Mouse (Mus musculus) forebrain, embryonic 10.5 days (tissue): ENCODE data around the gene Wdr75. TPM values are rescaled to one million over a fixed set of nuclear protein-coding genes. Genes with fewer than 3 reads are reported as not detected.

ENCODE experiments used
- DNase-seq: peaks from one replicate; pipeline ENCODE4 v3.0.0-alpha.2; 2017; ENCODE audit warnings: low spot score; ENCODE audit errors: extremely low spot score
- H3K27ac ChIP-seq: fragments of 300-500 bp; sonication (generic); 2 replicates; pipeline ENCODE4 v1.5.1; 2016; ENCODE audit warnings: mild to moderate bottlenecking
- H3K27me3 ChIP-seq: fragments of 300-500 bp; sonication (generic); 2 replicates; pipeline ENCODE4 v1.6.1; 2016; ENCODE audit warnings: mild to moderate bottlenecking; ENCODE audit not compliant: poor library complexity, severe bottlenecking
- H3K36me3 ChIP-seq: fragments of 300-500 bp; sonication (generic); replicated peaks from 2 replicates; pipeline ENCODE4 v1.6.1; 2016; ENCODE audit warnings: mild to moderate bottlenecking, moderate library complexity
- H3K4me1 ChIP-seq: fragments of 300-500 bp; sonication (generic); 2 replicates; pipeline ENCODE4 v1.6.1; 2016
- H3K4me3 ChIP-seq: fragments of 300-500 bp; sonication (generic); 2 replicates; pipeline ENCODE4 v1.5.1; 2016; ENCODE audit warnings: mild to moderate bottlenecking, moderate library complexity
- H3K9me3 ChIP-seq: fragments of 300-500 bp; sonication (generic); 2 replicates; pipeline ENCODE4 v1.6.1; 2016; ENCODE audit warnings: mild to moderate bottlenecking, moderate library complexity
- WGBS: fragments of 180-500 bp; shearing (Covaris S2); methylation state at CpG from one replicate; pipeline ENCODE4 v1.1.7; 2016; 5-methylcytosine and 5-hydroxymethylcytosine counted together
- polyA plus RNA-seq: library from polyadenylated mRNA; unstranded; fragments of >200 nt; fragmentation: Nextera tagmentation; extraction: Ambion mirVana; gene quantifications from 2 replicates; pipeline ENCODE4 v1.2.1, GENCODE M21; 2016

The Wdr75 gene
- polyA plus RNA-seq, 1 experiment from 2014 or later = 94.1 TPM

DNA sequence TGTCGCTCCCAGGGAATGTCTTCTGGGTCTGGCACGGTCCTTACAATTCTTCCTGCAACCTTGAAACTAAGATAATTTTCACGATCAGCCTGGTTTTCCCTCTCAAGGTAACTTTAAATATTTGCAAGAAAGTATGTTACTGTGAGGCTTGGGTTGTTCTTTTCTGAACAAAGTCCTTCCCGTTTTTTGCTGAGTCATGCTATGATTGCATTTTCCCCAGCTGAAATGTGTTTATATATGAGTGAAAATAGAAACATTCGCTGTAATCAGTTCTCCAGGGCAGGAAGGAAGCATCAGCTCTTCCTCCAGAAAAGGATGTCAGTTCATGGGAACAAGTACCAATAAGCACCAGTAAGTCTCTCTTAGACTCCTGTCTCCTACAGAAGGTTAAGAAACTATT, 65.4 kb downstream of the Wdr75 start:
- Histone ChIP-seq H3K36me3 (no peaks in the 10 kb centered on the region), H3K4me1 (0 out of 2 replicates have a peak, but pooled peaks cover 7% of the 10 kb centered on the region), H3K27me3 (no peaks in the 10 kb centered on the region), H3K4me3 (no peak overlapping the region), H3K9me3 (peaks cover 6% of the 10 kb centered on the region; the same call in 1 of the 2 replicates), H3K27ac (no peak overlapping the region)
- 73% methylated on average over 5 of the region's 5 CpGs for WGBS
- no peak for DNase-seq

DNA sequence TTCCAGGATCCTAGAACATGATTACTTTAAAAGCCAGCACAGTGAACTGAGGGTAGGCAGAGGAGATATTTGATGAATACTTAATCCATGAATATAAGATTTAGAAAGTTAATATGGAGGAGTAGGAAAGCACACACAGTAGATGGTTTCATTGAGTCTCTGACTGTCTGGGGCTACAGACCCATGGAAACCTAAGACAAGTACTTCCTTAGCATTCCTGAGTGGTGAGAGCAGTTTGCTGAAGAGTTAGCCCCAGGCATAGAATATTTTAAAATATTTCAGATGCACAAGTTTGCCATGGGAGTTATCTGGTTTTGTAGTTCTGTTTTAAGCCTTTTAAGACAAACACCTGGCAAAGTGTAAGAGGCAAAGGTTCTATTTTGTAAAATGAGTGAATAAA, 66.2 kb downstream of the Wdr75 start:
- Histone ChIP-seq H3K27ac (no peak overlapping the region), H3K4me1 (0 out of 2 replicates have a peak, but pooled peaks cover 8% of the 10 kb centered on the region), H3K9me3 (peaks cover 6% of the 10 kb centered on the region; the same call in 1 of the 2 replicates), H3K36me3 (no peaks in the 10 kb centered on the region), H3K4me3 (no peak overlapping the region), H3K27me3 (no peaks in the 10 kb centered on the region)
- no peak for DNase-seq

DNA sequence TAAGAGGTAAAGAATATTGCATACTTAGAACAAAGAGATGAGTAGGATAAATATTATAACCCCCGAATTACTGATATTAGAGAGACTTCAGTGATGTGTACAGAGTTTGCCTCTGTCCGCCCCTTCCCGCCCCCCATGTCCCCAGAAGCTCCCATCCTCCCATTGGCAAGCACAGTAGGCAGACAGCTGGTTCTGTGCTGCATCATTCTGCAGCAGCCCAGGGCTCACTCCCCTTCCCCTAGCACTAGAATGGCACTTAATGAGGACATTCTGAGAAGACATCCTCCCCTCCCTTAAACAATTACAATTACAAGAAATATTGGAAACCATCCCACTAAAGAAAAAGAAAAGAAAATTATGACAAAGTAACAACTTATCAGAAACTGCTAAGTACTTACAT, 68.7 kb downstream of the Wdr75 start:
- H3K36me3 ChIP-seq = no peaks in the 10 kb centered on the region
- no peaks in the 10 kb centered on the region for H3K27me3 ChIP-seq
- H3K4me3 ChIP-seq = no peak overlapping the region
- 0 out of 2 replicates have a peak, but pooled peaks cover 8% of the 10 kb centered on the region for H3K4me1 ChIP-seq
- H3K9me3 ChIP-seq = peaks cover 6% of the 10 kb centered on the region; the same call in 1 of the 2 replicates
- no peak for DNase-seq
- WGBS = 88% methylated on average over 3 of the region's 3 CpGs
- no peak overlapping the region for H3K27ac ChIP-seq

DNA sequence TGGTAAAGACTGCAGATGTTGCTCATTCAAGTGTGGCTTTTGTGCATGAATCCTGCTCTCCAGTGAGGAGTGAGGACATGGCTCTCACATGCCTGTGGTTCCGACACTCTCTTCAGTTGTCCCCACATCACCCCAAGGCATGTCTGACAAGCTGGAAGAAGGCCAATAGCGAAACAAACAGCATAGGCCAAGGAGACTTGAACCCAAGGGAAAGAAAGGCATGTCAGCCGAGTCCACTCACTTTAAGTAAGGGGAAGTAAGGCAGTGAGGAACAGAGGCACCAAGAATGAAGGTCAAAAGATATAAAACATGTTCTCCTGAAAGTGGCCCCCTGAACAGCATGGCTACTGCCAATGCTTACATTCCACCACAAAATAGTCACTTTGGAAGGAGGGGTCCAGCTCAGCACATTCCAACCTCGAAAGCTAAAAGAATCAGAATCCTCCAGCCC, 69.6 kb downstream of the Wdr75 start:
- Histone ChIP-seq H3K27ac (no peak overlapping the region), H3K9me3 (peaks cover 6% of the 10 kb centered on the region; the same call in 1 of the 2 replicates), H3K4me3 (no peak overlapping the region), H3K27me3 (no peaks in the 10 kb centered on the region), H3K4me1 (0 out of 2 replicates have a peak, but pooled peaks cover 8% of the 10 kb centered on the region), H3K36me3 (no peaks in the 10 kb centered on the region)
- 81% methylated on average over 4 of the region's 4 CpGs for WGBS
- no peak for DNase-seq

DNA sequence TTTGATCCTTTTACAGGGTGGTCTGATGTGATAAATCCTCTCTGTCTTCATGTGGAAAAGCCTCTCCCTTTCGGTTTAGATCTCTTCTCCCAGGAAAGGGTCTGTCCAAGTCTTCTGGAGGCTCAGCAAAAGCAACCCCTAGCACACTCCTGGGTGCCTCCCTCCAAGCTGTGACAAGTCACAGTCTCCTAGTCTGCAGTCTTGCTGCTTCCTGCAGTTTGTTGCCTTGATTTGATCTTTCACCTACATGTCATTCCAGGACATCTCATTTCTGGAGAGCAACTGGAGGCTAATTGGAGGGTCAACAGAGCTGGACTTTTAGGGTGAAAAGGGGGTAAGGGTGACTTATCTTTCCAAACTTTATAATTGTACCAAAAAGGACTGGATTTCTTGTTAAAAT, 70.3 kb downstream of the Wdr75 start:
- H3K9me3 ChIP-seq = peaks cover 6% of the 10 kb centered on the region; the same call in 1 of the 2 replicates
- H3K4me3 ChIP-seq = no peak overlapping the region
- no peak for DNase-seq
- no peak overlapping the region for H3K27ac ChIP-seq
- H3K36me3 ChIP-seq = no peaks in the 10 kb centered on the region
- 0 out of 2 replicates have a peak, but pooled peaks cover 8% of the 10 kb centered on the region for H3K4me1 ChIP-seq
- 65% methylated on average over 1 of the region's 1 CpGs for WGBS
- H3K27me3 ChIP-seq = no peaks in the 10 kb centered on the region

DNA sequence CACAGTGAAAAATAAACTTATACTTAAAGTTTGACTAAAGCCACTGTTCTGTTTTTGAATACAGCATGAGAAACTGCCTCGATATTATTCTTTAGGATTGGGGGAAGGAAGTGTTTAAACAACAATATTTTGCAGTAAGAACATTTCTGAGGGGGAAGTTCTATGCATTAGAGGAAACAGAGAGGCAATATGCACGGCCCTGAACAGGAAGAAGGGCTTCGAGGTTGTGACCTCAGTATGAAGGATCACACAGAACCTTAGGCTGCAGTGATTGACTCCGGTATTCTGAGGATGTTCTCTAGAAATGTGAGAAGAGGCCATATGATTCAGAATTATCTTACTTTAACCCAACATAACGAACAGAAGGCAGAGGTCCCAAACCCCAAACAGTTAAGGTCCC, 70.8 kb downstream of the Wdr75 start:
- Histone ChIP-seq H3K27ac (no peak overlapping the region), H3K27me3 (no peaks in the 10 kb centered on the region), H3K36me3 (no peaks in the 10 kb centered on the region), H3K9me3 (peaks cover 6% of the 10 kb centered on the region; the same call in 1 of the 2 replicates), H3K4me3 (no peak overlapping the region), H3K4me1 (0 out of 2 replicates have a peak, but pooled peaks cover 8% of the 10 kb centered on the region)
- DNase-seq = no peak
- WGBS = 60% methylated on average over 5 of the region's 5 CpGs

DNA sequence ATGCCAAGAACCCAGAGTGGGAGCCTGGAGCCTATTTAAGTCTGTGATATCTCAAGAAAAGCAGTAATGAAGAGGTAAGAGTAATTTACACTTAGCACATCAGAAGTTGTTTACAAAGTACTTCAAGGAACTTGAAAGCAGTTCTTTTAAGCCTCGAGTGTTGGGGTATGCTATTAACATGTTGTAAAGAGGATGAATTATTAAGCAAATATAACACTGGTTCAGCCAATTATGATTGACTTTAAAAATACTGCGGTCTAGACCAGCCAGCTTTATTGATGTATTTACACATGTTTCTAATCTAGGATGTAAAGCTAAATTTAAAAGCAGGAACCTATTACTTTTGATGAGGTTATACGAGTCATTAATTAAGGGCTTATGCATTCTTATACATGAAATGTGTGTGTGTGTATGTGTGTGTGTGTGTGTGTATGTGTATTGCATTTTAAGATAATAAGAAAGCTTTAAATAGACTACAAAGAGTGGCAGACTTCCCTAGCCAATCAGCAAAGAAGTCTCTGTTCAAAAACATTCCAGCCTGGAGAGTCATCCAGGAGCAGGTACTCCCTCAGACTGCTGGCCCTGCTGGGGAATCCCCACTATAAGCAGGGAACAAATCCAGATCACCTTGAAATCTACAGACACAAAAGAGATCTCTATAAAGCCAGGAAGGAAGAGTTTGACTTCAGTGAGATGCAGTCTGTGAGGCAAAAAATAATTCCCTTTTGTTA, 71.5 kb downstream of the Wdr75 start:
- H3K27ac ChIP-seq = no peak overlapping the region

DNA sequence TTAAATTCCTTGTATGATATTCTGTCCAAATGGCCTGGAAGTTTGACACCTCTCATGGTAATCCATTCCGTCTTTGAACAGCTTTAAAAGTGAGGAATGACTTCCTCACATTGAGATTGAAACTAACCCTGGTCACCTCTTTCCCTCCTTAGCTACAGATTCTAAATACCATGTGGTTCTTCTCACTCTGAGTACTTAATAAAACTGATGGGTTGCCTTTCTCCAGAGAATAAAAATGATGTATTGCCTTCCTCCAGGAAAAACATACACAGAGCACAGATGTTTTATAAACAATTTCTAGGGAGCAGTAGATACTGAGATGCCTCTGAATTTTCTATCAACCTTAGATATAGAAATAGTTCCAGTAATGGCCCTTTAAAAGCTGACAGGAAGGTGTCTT, 73.1 kb downstream of the Wdr75 start:
- WGBS = 88% methylated on average over 1 of the region's 1 CpGs
- no peak overlapping the region for H3K27ac ChIP-seq
- no peaks in the 10 kb centered on the region for H3K36me3 ChIP-seq

More for the DNA sequence above, 71.5 kb downstream of the Wdr75 start:
- Histone ChIP-seq H3K4me3 (no peak overlapping the region), H3K4me1 (0 out of 2 replicates have a peak, but pooled peaks cover 8% of the 10 kb centered on the region), H3K27me3 (no peaks in the 10 kb centered on the region), H3K36me3 (no peaks in the 10 kb centered on the region), H3K9me3 (peaks cover 6% of the 10 kb centered on the region; the same call in 1 of the 2 replicates)
- 75% methylated on average over 3 of the region's 3 CpGs for WGBS
- no peak for DNase-seq

DNA sequence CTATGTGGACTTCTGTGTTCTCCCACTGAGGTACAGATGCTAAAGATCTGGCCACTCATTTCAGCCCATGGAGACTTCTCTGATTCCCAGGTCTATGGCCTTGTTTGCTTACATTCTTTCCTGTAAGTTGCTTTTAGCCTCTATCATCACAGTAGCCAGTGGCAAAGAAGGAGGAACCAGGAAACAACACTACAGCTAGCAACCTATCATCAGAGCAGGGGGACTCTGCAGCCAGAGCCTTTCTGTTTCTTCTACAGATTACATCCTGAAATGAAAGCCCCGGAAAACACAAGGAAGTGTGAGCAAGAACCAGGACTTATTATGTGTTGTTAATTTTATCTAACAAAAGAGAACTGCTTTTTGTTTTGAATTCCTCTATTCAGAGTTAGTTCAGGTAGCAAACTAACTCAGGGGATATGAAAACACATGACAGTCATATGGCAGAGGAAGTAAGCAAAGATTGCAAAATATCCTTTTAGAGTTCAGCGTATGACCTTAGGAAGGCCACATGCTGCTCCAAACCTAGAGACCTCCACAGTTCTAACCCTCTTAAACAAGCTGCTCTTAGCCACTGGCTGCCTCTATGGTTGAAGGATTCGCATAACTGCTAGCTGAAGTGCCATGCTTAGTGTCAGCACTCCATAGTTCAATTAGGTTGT, 73.6 kb downstream of the Wdr75 start:
- Histone ChIP-seq H3K4me1 (0 out of 2 replicates have a peak, but pooled peaks cover 8% of the 10 kb centered on the region), H3K9me3 (no peaks in the 10 kb centered on the region), H3K36me3 (no peaks in the 10 kb centered on the region), H3K27ac (no peak overlapping the region), H3K27me3 (no peaks in the 10 kb centered on the region), H3K4me3 (no peak overlapping the region)
- 90% methylated on average over 3 of the region's 3 CpGs for WGBS
- DNase-seq = no peak

More for the DNA sequence above, 73.1 kb downstream of the Wdr75 start:
- Histone ChIP-seq H3K27me3 (no peaks in the 10 kb centered on the region), H3K4me3 (no peak overlapping the region), H3K9me3 (peaks cover 4% of the 10 kb centered on the region; the same call in 1 of the 2 replicates), H3K4me1 (0 out of 2 replicates have a peak, but pooled peaks cover 8% of the 10 kb centered on the region)
- DNase-seq = no peak

Other genes starting within 250 kb of the Wdr75 start
- not detected in 2 replicates for gene Gm5269, start 95.1 kb downstream of the Wdr75 start, polyA plus RNA-seq
- gene Slc40a1, start 131.4 kb downstream of the Wdr75 start, polyA plus RNA-seq = 5.7 and 7.0 TPM in 2 replicates